Comparison of ENCODE assay signal across 7 mouse cellular contexts in the genomic region with DNA sequence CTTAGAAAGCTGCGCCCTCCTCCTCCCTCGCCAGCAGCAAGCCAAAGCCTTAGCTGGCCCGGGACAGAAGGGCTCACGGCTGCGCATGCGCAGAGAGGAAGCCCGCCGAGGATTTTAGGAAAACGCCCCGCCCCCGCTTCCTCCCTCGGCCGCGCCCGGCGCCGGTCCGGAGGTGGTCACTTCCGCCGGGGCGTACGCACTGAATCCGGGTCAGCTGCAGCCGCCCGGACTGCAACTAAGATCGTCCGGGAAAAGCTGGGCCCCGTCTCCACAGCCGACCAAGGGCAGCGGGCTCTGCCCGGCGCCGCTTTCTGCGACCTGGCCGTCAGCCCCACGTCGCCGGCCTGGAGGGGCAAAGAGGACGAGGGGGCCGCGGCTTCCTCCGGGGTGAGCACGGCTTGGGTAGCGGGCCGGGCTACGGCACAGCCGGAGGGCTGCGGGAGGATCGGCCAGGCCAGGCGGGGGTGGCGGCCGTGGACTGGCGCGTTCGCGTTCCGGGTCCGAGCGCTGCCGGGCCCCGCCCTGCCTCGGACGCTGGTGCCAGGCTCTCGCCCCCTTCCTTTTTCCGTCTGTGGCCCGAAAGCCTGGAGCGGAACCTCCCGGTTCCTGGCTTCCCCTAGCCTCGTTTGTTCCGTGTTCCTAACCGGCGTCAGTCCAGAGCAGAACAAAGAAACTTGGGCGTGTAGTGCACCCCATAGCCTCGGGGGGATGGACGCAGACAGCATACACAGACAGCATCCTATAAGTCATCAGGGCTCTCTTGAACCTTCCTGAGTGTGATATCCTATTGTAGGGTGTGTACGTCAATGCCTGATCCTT. TPM values are rescaled to one million over a fixed set of nuclear protein-coding genes. Genes with fewer than 3 reads are reported as not detected.
A peak's percentile ranks its signal among the peaks of the same experiment; 100 is the strongest.
DNase-seq lines count a peak whose midpoint lies in the region; ATAC-seq lines count a peak whose summit lies in the region.

A gene (plus strand): TSS at position 164 of the 819 bp plus-strand sequence.

- no peaks in the 10 kb centered on the region for H3K27me3 ChIP-seq in intestine, embryonic 16.5 days (replicated peaks; ENCODE audit: control insufficient read depth, insufficient read depth, low read length)
- no peaks in the 10 kb centered on the region for H3K27me3 ChIP-seq in midbrain, embryonic 11.5 days (ENCODE audit: control insufficient read depth, insufficient read depth, low read length)

- ATAC-seq in intestine, embryonic 16.5 days, result peak; percentile 95
- peak; percentile 95 for ATAC-seq in midbrain, embryonic 11.5 days (ENCODE audit: low FRiP score)

- peak within 1 kb of the TSS; percentile 98 for H3K27ac ChIP-seq in intestine, embryonic 16.5 days (ENCODE audit: low read length)
- peak within 1 kb of the TSS; percentile 95 for H3K27ac ChIP-seq in midbrain, embryonic 11.5 days (ENCODE audit: low read depth, low read length)

- no peaks in the 10 kb centered on the region for H3K9me3 ChIP-seq in intestine, embryonic 16.5 days (ENCODE audit: control insufficient read depth, low read length)
- no peaks in the 10 kb centered on the region for H3K9me3 ChIP-seq in midbrain, embryonic 11.5 days (ENCODE audit: control insufficient read depth, low read length)

- no peaks in the 10 kb centered on the region for H3K36me3 ChIP-seq in intestine, embryonic 16.5 days (ENCODE audit: control insufficient read depth, insufficient read depth, low read length)
- no peaks in the 10 kb centered on the region for H3K36me3 ChIP-seq in midbrain, embryonic 11.5 days (ENCODE audit: control insufficient read depth, insufficient read depth, low read length)

- DNase-seq in adrenal gland, adult 8-10 months, result peak; percentile 93
- DNase-seq in embryo, embryonic 9.5 days (ENCODE audit: extremely low spot score), result peak; percentile 96
- peak; percentile 98 for DNase-seq in gastrocnemius, postnatal 4 days (ENCODE audit: low spot score in 2 of 2)
- peak; percentile 93 for DNase-seq in left cerebral cortex, postnatal 36 days (ENCODE audit: low spot score in 2 of 2)
- DNase-seq in midbrain, embryonic 11.5 days (ENCODE audit: low spot score, missing footprints), result peak; percentile 99
- DNase-seq in skeletal muscle tissue, adult 2 months (ENCODE audit: low read depth, low spot score), result peak; percentile 95

- H3K4me2 ChIP-seq in intestine, embryonic 16.5 days (ENCODE audit: low read depth, low read length), result peak within 1 kb of the TSS; percentile 75
- peak within 1 kb of the TSS; percentile 59 for H3K4me2 ChIP-seq in midbrain, embryonic 11.5 days

- H3K4me1 ChIP-seq in intestine, embryonic 16.5 days (ENCODE audit: control insufficient read depth, insufficient read depth, low read length), result peaks cover 24% of the 10 kb centered on the region
- peaks cover 10% of the 10 kb centered on the region; the same call in 1 of the 2 replicates for H3K4me1 ChIP-seq in midbrain, embryonic 11.5 days (ENCODE audit: control insufficient read depth, insufficient read depth, low read length)

- intact Hi-C loops in left cerebral cortex, postnatal 36 days (cut with DNase I), result loop anchor here (5.0 kb wide), 1 partner anchor 367 kb away; no protein-coding TSS in a partner anchor

- under 1% methylated on average over 76 of the region's 76 CpGs for WGBS in intestine, embryonic 16.5 days
- under 1% methylated on average over 75 of the region's 76 CpGs for WGBS in midbrain, embryonic 11.5 days

- H3K9ac ChIP-seq in intestine, embryonic 16.5 days (ENCODE audit: low read depth, low read length), result peak within 1 kb of the TSS; percentile 99
- H3K9ac ChIP-seq in midbrain, embryonic 11.5 days (ENCODE audit: low read length), result peak within 1 kb of the TSS; percentile 98

- peak within 1 kb of the TSS; percentile 100 for H3K4me3 ChIP-seq in intestine, embryonic 16.5 days (ENCODE audit: low read length)
- H3K4me3 ChIP-seq in midbrain, embryonic 11.5 days (ENCODE audit: low read depth, low read length), result peak within 1 kb of the TSS; percentile 99

RNA-seq across cellular contexts. Expression of the gene that starts here (rescaled TPM):
- 100 to 1,000 TPM in 2 of 4 experiments, 10 to 100 TPM in 2; 88.4 to 127 (median 107) TPM for total RNA-seq in adrenal gland, adult 8-10 months (2022)
- total RNA-seq in gastrocnemius, postnatal 4 days (2021), result 10 to 100 TPM; 81.0 to 81.7 TPM
- polyA plus RNA-seq in intestine, embryonic 16.5 days (2015; fragmentation: Nextera tagmentation; extraction: Ambion mirVana), result 54.9 and 60.0 TPM in 2 replicates
- 10 to 100 TPM; 38.1 to 49.2 TPM for total RNA-seq in left cerebral cortex, postnatal 36 days (2021)
- polyA plus RNA-seq in midbrain, embryonic 11.5 days (2014; fragmentation: Nextera tagmentation; extraction: Ambion mirVana), result 131 and 136 TPM in 2 replicates

Comparison
In these comparisons a context has a peak if more than half of its experiments do, and no peak if none do; other contexts are left out.
1. Peak in every context shown above with its lines: DNase-seq, ATAC-seq, H3K4me3 ChIP-seq and H3K27ac ChIP-seq.